Mouse (Mus musculus) forebrain, embryonic 15.5 days (tissue): Measurements from ENCODE around the gene Magi1. TPM values are rescaled to one million over a fixed set of nuclear protein-coding genes. Genes with fewer than 3 reads are reported as not detected.

Experiments used
- ATAC-seq: fragments of 200-750 bp; cut with Nextera tagmentation; replicated peaks from 2 replicates; pipeline ENCODE4 v1.8.0; 2017; ENCODE audit warnings: mild to moderate bottlenecking, moderate TSS enrichment, moderate library complexity
- H3K27ac ChIP-seq: fragments of 300-500 bp; sonication (generic); replicated peaks from 2 replicates; pipeline ENCODE4 v1.5.1; 2015; ENCODE audit warnings: mild to moderate bottlenecking, inconsistent platforms
- H3K27me3 ChIP-seq: fragments of 300-500 bp; sonication (generic); 2 replicates; pipeline ENCODE4 v1.6.1; 2015; ENCODE audit warnings: inconsistent platforms
- H3K36me3 ChIP-seq: fragments of 300-500 bp; sonication (generic); 2 replicates; pipeline ENCODE4 v1.6.1; 2015; ENCODE audit warnings: mild to moderate bottlenecking, inconsistent platforms
- H3K4me1 ChIP-seq: fragments of 300-500 bp; sonication (generic); 2 replicates; pipeline ENCODE4 v1.6.1; 2015; ENCODE audit warnings: inconsistent platforms
- H3K4me2 ChIP-seq: fragments of 300-500 bp; sonication (generic); replicated peaks from 2 replicates; pipeline ENCODE4 v1.6.1; 2015; ENCODE audit warnings: mild to moderate bottlenecking, inconsistent platforms
- H3K4me3 ChIP-seq: fragments of 300-500 bp; sonication (generic); 2 replicates; pipeline ENCODE4 v1.5.1; 2015; ENCODE audit warnings: mild to moderate bottlenecking, inconsistent platforms
- H3K9ac ChIP-seq: fragments of 300-500 bp; sonication (generic); replicated peaks from 2 replicates; pipeline ENCODE4 v1.6.1; 2015; ENCODE audit warnings: mild to moderate bottlenecking, inconsistent platforms
- H3K9me3 ChIP-seq: fragments of 300-500 bp; sonication (generic); 2 replicates; pipeline ENCODE4 v1.6.1; 2016; ENCODE audit warnings: inconsistent platforms
- WGBS: fragments of 180-500 bp; shearing (Covaris S2); methylation state at CpG from one replicate; pipeline ENCODE4 v1.1.7; 2015; ENCODE audit warnings: mixed read lengths; 5-methylcytosine and 5-hydroxymethylcytosine counted together
- polyA plus RNA-seq: library from polyadenylated mRNA; unstranded; fragments of >200 nt; fragmentation: Nextera tagmentation; extraction: Ambion mirVana; gene quantifications from 2 replicates; pipeline ENCODE4 v1.2.1, GENCODE M21; 2015

The Magi1 gene
- polyA plus RNA-seq, 1 experiment from 2014 or later, result 36.7 TPM

GRCm38 (mm10) chr6:93743145-93743544 is 540.6 kb downstream of the Magi1 start:
- Histone ChIP-seq H3K9ac (no peak overlapping the region), H3K4me1 (peaks cover 9% of the 10 kb centered on the region), H3K27me3 (no peaks in the 10 kb centered on the region), H3K27ac (no peak overlapping the region), H3K36me3 (peaks cover 21% of the 10 kb centered on the region), H3K9me3 (no peaks in the 10 kb centered on the region), H3K4me2 (no peak overlapping the region), H3K4me3 (no peak overlapping the region)
- no peak for ATAC-seq
- WGBS, result 76% methylated on average over 6 of the region's 6 CpGs

GRCm38 (mm10) chr6:93739786-93740185 is 543.9 kb downstream of the Magi1 start:
- no peak overlapping the region for H3K9ac ChIP-seq
- H3K9me3 ChIP-seq, result no peaks in the 10 kb centered on the region
- ATAC-seq, result no peak
- H3K4me2 ChIP-seq, result no peak overlapping the region
- WGBS, result 46% methylated on average over 3 of the region's 3 CpGs
- H3K27me3 ChIP-seq, result no peaks in the 10 kb centered on the region
- H3K27ac ChIP-seq, result no peak overlapping the region
- no peak overlapping the region for H3K4me3 ChIP-seq
- peaks cover 22% of the 10 kb centered on the region for H3K4me1 ChIP-seq
- H3K36me3 ChIP-seq, result peaks cover 11% of the 10 kb centered on the region

GRCm38 (mm10) chr6:93737083-93737482 is 546.6 kb downstream of the Magi1 start:
- peaks cover 22% of the 10 kb centered on the region for H3K4me1 ChIP-seq
- H3K4me3 ChIP-seq, result no peak overlapping the region
- no peak for ATAC-seq
- no peak overlapping the region for H3K4me2 ChIP-seq
- H3K27me3 ChIP-seq, result no peaks in the 10 kb centered on the region
- no peak overlapping the region for H3K27ac ChIP-seq
- no peaks in the 10 kb centered on the region for H3K9me3 ChIP-seq
- H3K9ac ChIP-seq, result no peak overlapping the region
- 0 out of 2 replicates have a peak, but pooled peaks cover 3% of the 10 kb centered on the region for H3K36me3 ChIP-seq
- WGBS, result 97% methylated on average over 1 of the region's 1 CpGs

GRCm38 (mm10) chr6:93736071-93736470 is 547.6 kb downstream of the Magi1 start:
- Histone ChIP-seq H3K27me3 (no peaks in the 10 kb centered on the region), H3K9me3 (no peaks in the 10 kb centered on the region), H3K4me2 (no peak overlapping the region), H3K4me3 (no peak overlapping the region), H3K36me3 (0 out of 2 replicates have a peak, but pooled peaks cover 3% of the 10 kb centered on the region), H3K9ac (no peak overlapping the region), H3K4me1 (peaks cover 22% of the 10 kb centered on the region), H3K27ac (no peak overlapping the region)
- WGBS, result 91% methylated on average over 3 of the region's 3 CpGs
- ATAC-seq, result no peak

GRCm38 (mm10) chr6:93733800-93734199 is 549.9 kb downstream of the Magi1 start:
- ATAC-seq, result no peak
- no peak overlapping the region for H3K27ac ChIP-seq
- no peak overlapping the region for H3K4me3 ChIP-seq
- H3K9me3 ChIP-seq, result no peaks in the 10 kb centered on the region
- H3K9ac ChIP-seq, result no peak overlapping the region
- no peaks in the 10 kb centered on the region for H3K27me3 ChIP-seq
- 93% methylated on average over 6 of the region's 6 CpGs for WGBS
- H3K36me3 ChIP-seq, result no peaks in the 10 kb centered on the region
- no peak overlapping the region for H3K4me2 ChIP-seq
- H3K4me1 ChIP-seq, result peaks cover 13% of the 10 kb centered on the region; the same call in 1 of the 2 replicates

- Histone ChIP-seq H3K9ac (no peak overlapping the region), H3K4me1 (peaks cover 6% of the 10 kb centered on the region; the same call in 1 of the 2 replicates), H3K4me2 (no peak overlapping the region), H3K9me3 (no peaks in the 10 kb centered on the region), H3K36me3 (no peaks in the 10 kb centered on the region), H3K27me3 (no peaks in the 10 kb centered on the region), H3K4me3 (no peak overlapping the region), H3K27ac (no peak overlapping the region)
- no peak for ATAC-seq
- WGBS, result 77% methylated on average over 8 of the region's 8 CpGs
These were observed 554.0 kb downstream of the Magi1 start for GRCm38 (mm10) chr6:93729702-93730101.

GRCm38 (mm10) chr6:93728791-93729190 is 554.9 kb downstream of the Magi1 start:
- Histone ChIP-seq H3K4me1 (peaks cover 6% of the 10 kb centered on the region; the same call in 1 of the 2 replicates), H3K27me3 (no peaks in the 10 kb centered on the region), H3K36me3 (no peaks in the 10 kb centered on the region), H3K9me3 (no peaks in the 10 kb centered on the region), H3K27ac (no peak overlapping the region), H3K4me3 (no peak overlapping the region), H3K4me2 (no peak overlapping the region), H3K9ac (no peak overlapping the region)
- WGBS, result 66% methylated on average over 4 of the region's 4 CpGs
- no peak for ATAC-seq

- 54% methylated on average over 15 of the region's 15 CpGs for WGBS
- Histone ChIP-seq H3K4me2 (no peak overlapping the region), H3K27ac (no peak overlapping the region), H3K27me3 (no peaks in the 10 kb centered on the region), H3K4me3 (no peak overlapping the region), H3K9ac (no peak overlapping the region), H3K9me3 (no peaks in the 10 kb centered on the region), H3K4me1 (peaks cover 9% of the 10 kb centered on the region; the same call in 1 of the 2 replicates), H3K36me3 (no peaks in the 10 kb centered on the region)
- ATAC-seq, result no peak
These were observed 556.0 kb downstream of the Magi1 start for GRCm38 (mm10) chr6:93727630-93728178.

GRCm38 (mm10) chr6:93726829-93727455 is 556.8 kb downstream of the Magi1 start:
- 44% methylated on average over 7 of the region's 7 CpGs for whole genome bisulfite sequencing
- Histone ChIP-seq H3K27me3 (no peaks in the 10 kb centered on the region), H3K27ac (no peak overlapping the region), H3K9ac (no peak overlapping the region), H3K9me3 (no peaks in the 10 kb centered on the region), H3K4me3 (no peak overlapping the region), H3K4me1 (peaks cover 9% of the 10 kb centered on the region; the same call in 1 of the 2 replicates), H3K36me3 (no peaks in the 10 kb centered on the region), H3K4me2 (no peak overlapping the region)
- ATAC-seq, result no peak

- Histone ChIP-seq H3K36me3 (no peaks in the 10 kb centered on the region), H3K27me3 (no peaks in the 10 kb centered on the region), H3K9ac (no peak overlapping the region), H3K4me3 (no peak overlapping the region), H3K9me3 (no peaks in the 10 kb centered on the region), H3K4me2 (no peak overlapping the region), H3K27ac (no peak overlapping the region), H3K4me1 (peaks cover 9% of the 10 kb centered on the region; the same call in 1 of the 2 replicates)
- no peak for ATAC-seq
- 89% methylated on average over 10 of the region's 10 CpGs for WGBS
These were observed 557.6 kb downstream of the Magi1 start for GRCm38 (mm10) chr6:93726121-93726520.

GRCm38 (mm10) chr6:93724749-93725148 is 559.0 kb downstream of the Magi1 start:
- ATAC-seq, result no peak
- no peak overlapping the region for H3K4me3 ChIP-seq
- H3K9me3 ChIP-seq, result no peaks in the 10 kb centered on the region
- peaks cover 9% of the 10 kb centered on the region; the same call in 1 of the 2 replicates for H3K4me1 ChIP-seq
- H3K27me3 ChIP-seq, result no peaks in the 10 kb centered on the region
- H3K27ac ChIP-seq, result no peak overlapping the region
- no peak overlapping the region for H3K9ac ChIP-seq
- no peak overlapping the region for H3K4me2 ChIP-seq
- WGBS, result 39% methylated on average over 7 of the region's 7 CpGs
- H3K36me3 ChIP-seq, result no peaks in the 10 kb centered on the region

GRCm38 (mm10) chr6:93723226-93723625 is 560.5 kb downstream of the Magi1 start:
- Histone ChIP-seq H3K4me2 (no peak overlapping the region), H3K9me3 (no peaks in the 10 kb centered on the region), H3K27me3 (no peaks in the 10 kb centered on the region), H3K4me1 (peaks cover 14% of the 10 kb centered on the region), H3K9ac (no peak overlapping the region), H3K36me3 (no peaks in the 10 kb centered on the region), H3K27ac (no peak overlapping the region), H3K4me3 (no peak overlapping the region)
- WGBS, result 61% methylated on average over 2 of the region's 2 CpGs
- no peak for ATAC-seq

- ATAC-seq, result no peak
- H3K9ac ChIP-seq, result no peak overlapping the region
- peaks cover 40% of the 10 kb centered on the region for H3K4me1 ChIP-seq
- no peaks in the 10 kb centered on the region for H3K9me3 ChIP-seq
- H3K4me2 ChIP-seq, result no peak overlapping the region
- no peaks in the 10 kb centered on the region for H3K27me3 ChIP-seq
- WGBS, result 40% methylated on average over 4 of the region's 4 CpGs
- H3K27ac ChIP-seq, result no peak overlapping the region
- no peaks in the 10 kb centered on the region for H3K36me3 ChIP-seq
- no peak overlapping the region for H3K4me3 ChIP-seq
These were observed 564.2 kb downstream of the Magi1 start for GRCm38 (mm10) chr6:93719532-93719931.
